Mouse (Mus musculus) lung, postnatal 10 days (tissue): ENCODE measurements around the gene Lrfn1.
A peak's percentile ranks its signal among the peaks of the same experiment; 100 is the strongest.
"Not testable (repeated sequence)": the region's sequence is repeated elsewhere in the genome, so short reads cannot be mapped to it uniquely, and the experiment has no call there.

ENCODE experiments used
- DNase-seq: peaks from one replicate; pipeline ENCODE4 v3.0.0; 2021

The Lrfn1 gene

GRCm38 (mm10) chr7:28447101-28447830 is 4.5 kb upstream of the Lrfn1 start:
- no peak for DNase-seq

- DNase-seq: no peak
These were observed 3.6 kb upstream of the Lrfn1 start for GRCm38 (mm10) chr7:28447865-28448820.

- DNase-seq: no peak
These were observed 703 bp downstream of the Lrfn1 start for GRCm38 (mm10) chr7:28452361-28453005.

GRCm38 (mm10) chr7:28460361-28460760 is 8.6 kb downstream of the Lrfn1 start:
- no peak for DNase-seq

GRCm38 (mm10) chr7:28462769-28463168 is 11.0 kb downstream of the Lrfn1 start:
- no peak for DNase-seq

- DNase-seq: peak; percentile 83
These were observed 12.8 kb downstream of the Lrfn1 start for GRCm38 (mm10) chr7:28464416-28465212.

GRCm38 (mm10) chr7:28466721-28467212 is 15.0 kb downstream of the Lrfn1 start:
- DNase-seq: no peak

GRCm38 (mm10) chr7:28467213-28467751 is 15.5 kb downstream of the Lrfn1 start:
- DNase-seq: peak; percentile 81

- no peak for DNase-seq
These were observed 24.4 kb downstream of the Lrfn1 start for GRCm38 (mm10) chr7:28476191-28476590.

- no peak for DNase-seq
These were observed 25.6 kb downstream of the Lrfn1 start for GRCm38 (mm10) chr7:28477363-28477762.

- peak; percentile 28 for DNase-seq
These were observed 27.1 kb downstream of the Lrfn1 start for GRCm38 (mm10) chr7:28478854-28479253.

GRCm38 (mm10) chr7:28482854-28483253 is 31.1 kb downstream of the Lrfn1 start:
- no peak for DNase-seq

- DNase-seq: no peak
These were observed 32.4 kb downstream of the Lrfn1 start for GRCm38 (mm10) chr7:28484192-28484591.

GRCm38 (mm10) chr7:28488030-28488491 is 36.3 kb downstream of the Lrfn1 start:
- DNase-seq: peak; percentile 48

GRCm38 (mm10) chr7:28490410-28490809 is 38.6 kb downstream of the Lrfn1 start:
- peak; percentile 77 for DNase-seq

GRCm38 (mm10) chr7:28490903-28491302 is 39.1 kb downstream of the Lrfn1 start:
- DNase-seq: no peak

GRCm38 (mm10) chr7:28492310-28492709 is 40.5 kb downstream of the Lrfn1 start:
- no peak for DNase-seq

GRCm38 (mm10) chr7:28495426-28495825 is 43.6 kb downstream of the Lrfn1 start:
- no peak for DNase-seq

- peak; percentile 29 for DNase-seq
These were observed 53.8 kb downstream of the Lrfn1 start for GRCm38 (mm10) chr7:28505585-28505984.

- DNase-seq: not testable (repeated sequence)
These were observed 57.3 kb downstream of the Lrfn1 start for GRCm38 (mm10) chr7:28509121-28509520.

GRCm38 (mm10) chr7:28510405-28510974 is 58.7 kb downstream of the Lrfn1 start, which contains the start of gene Ifnl2:
Ifnl2 (minus strand) TSS chr7:28510455.
- not testable (repeated sequence) for DNase-seq
